Mouse (Mus musculus): ENCODE measurements around the gene Gm11214.

The Gm11214 gene

DNA sequence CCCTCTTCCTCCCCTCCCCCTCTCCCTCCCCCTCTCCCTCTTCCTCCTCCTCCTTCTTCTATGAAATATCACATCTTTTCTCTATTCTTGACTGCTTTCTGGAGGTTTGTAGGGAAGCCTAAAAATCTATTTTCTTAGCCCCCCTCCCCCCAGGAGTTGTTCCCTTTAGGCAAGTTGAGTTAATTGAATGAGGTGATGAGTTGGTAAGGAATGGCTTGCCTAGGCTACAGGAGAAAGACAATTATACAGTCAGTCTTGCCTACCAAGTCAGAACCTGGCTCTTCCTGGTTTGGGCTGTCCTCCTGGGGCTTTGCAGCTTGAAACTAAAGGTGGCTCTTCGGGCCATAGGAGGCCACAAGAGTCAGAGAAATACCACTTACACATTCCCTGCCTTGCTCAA is 3.4 kb downstream of the Gm11214 start:
- no peak for DNase-seq

- DNase-seq, result no peak
Observed at GRCm38 (mm10) chr4:63659086-63659485, 4.1 kb downstream of the Gm11214 start.

- peak; percentile 49 to 56 for DNase-seq
Observed at GRCm38 (mm10) chr4:63654381-63654780, 8.8 kb downstream of the Gm11214 start.

DNA sequence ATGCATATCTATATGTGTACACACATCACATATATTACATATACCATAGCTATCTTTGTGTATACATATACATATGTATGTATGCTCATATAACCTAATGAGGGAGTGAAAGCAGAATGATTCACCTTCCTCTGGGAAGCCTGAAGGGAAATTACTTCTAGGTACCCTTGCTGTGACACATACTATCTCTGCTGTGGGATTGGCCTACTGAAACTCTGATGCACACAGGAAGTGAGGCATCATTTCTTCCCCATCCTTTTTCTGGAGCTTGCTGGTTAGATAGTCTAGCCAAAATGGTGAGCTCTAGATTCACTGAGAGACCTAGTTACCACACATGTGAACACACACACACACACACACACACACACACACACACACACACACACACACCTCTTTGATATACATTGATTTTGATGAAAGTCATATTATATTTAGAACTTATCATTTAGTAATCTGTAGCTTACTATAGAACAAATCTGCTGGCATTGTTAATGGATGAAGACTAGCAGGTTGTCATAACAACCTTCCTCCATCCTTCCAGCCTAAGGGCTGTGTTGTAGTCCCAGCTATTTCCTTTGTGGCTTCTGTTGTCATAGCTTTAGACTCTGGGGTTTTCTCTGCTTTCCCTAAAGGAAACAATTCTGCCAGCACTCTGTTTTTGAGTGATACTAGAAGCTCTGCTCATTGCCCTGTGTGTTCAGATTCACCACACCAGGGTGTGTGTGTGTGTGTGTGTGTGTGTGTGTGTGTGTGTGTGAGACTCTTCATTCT is 19.0 kb downstream of the Gm11214 start:
- no peak for DNase-seq

DNA sequence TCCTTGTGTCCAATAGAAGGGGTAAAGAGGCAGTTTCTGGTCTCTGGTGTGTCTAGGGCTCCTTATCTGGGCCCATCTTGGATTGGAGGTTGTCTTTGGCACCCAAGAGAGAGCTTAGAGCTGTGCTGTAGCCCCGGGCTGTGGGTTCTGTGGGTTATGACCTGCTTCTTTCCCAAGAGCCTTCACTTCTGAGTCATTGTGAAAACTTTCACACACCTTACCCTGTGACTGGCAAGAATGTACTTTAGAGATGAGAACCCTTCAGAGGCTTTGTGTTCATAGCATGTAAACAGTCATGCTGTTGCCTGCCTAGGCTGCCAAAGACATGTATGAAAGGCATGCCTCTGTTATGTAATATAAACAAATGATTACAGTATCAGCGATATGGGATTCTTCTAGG is 23.3 kb downstream of the Gm11214 start:
- no peak for DNase-seq

- no peak for DNase-seq
Observed at GRCm38 (mm10) chr4:63638603-63639002, 24.6 kb downstream of the Gm11214 start.

DNA sequence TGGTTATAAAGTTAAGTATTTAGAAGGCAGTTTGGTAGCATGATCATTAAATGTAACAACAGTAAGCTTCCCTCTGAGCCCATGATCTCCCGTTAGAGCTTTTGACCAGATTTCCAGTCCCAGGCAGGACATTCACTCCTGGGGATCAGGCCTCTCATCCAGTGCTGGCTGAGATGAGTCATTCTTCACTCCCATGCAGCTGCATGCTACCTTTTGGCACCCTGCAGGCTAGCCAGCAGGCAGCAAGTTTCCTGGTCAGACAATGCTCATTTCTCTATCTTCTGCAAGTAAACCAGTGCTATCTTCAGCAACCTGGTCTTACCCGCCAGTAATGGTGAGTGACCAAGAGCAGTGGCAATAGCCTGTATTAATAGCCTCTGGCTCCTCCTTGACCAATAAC is 30.0 kb downstream of the Gm11214 start:
- no peak for DNase-seq

- no peak for DNase-seq
Observed at GRCm38 (mm10) chr4:63627111-63627510, 36.1 kb downstream of the Gm11214 start.

GRCm38 (mm10) chr4:63625563-63626080 is 37.6 kb downstream of the Gm11214 start:
- no peak for DNase-seq

GRCm38 (mm10) chr4:63622378-63622835 is 40.8 kb downstream of the Gm11214 start, which contains the start of gene Tex48:
Tex48 (minus strand) TSS chr4:63622428.
- DNase-seq, result peak in 1 of 2 experiments; percentile 32

GRCm38 (mm10) chr4:63621861-63622260 is 41.3 kb downstream of the Gm11214 start:
- DNase-seq, result no peak

All from kidney, postnatal 25 days (tissue).